Mouse (Mus musculus) large intestine, adult 2 months (tissue): ENCODE results near the gene Bmp2. TPM values are rescaled to one million over a fixed set of nuclear protein-coding genes. Genes with fewer than 3 reads are reported as not detected.

ENCODE experiments used
- DNase-seq: peaks from one replicate; pipeline ENCODE4 v3.0.0-alpha.2; 2012; ENCODE audit warnings: low read depth, low spot score
- WGBS: fragments of 180-500 bp; shearing (Covaris S2); methylation state at CpG from one replicate; pipeline ENCODE4 v1.1.7; 2018; 5-methylcytosine and 5-hydroxymethylcytosine counted together
- polyA plus RNA-seq: library from polyadenylated mRNA; depleted of rRNA; stranded (reverse); fragments of >200 nt; gene quantifications from 2 replicates; pipeline ENCODE4 v1.2.3, GENCODE M21; 2012

Gene Bmp2
- polyA plus RNA-seq, 1 experiment: 6.7 TPM

- DNase-seq: no peak
- 36% methylated on average over 10 of the region's 10 CpGs for WGBS
These were observed 12.4 kb downstream of the Bmp2 start for GRCm38 (mm10) chr2:133564248-133564886.

DNA sequence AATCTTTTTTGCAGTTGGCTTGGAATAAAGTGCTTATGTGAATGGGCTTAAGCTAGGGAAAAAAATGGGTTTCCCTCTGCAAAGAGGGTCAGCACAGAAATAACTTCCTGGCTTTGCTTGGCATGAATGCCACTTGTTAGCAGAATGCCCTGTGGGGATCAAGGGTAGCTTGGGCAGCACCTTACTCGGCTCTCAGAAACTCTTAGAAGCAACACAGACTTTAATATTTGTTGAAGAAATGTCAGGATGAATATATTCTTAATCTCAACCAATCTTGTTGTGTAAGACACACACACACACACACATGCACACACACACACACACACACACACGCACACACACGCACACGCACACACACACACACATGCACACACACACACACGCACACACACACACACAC is 13.5 kb downstream of the Bmp2 start:
- 78% methylated on average over 5 of the region's 5 CpGs for WGBS
- no peak for DNase-seq

GRCm38 (mm10) chr2:133565995-133566710 is 14.2 kb downstream of the Bmp2 start:
- no peak for DNase-seq
- WGBS: 27% methylated on average over 14 of the region's 14 CpGs

- 47% methylated on average over 12 of the region's 12 CpGs for WGBS
- no peak for DNase-seq
These were observed 39.8 kb downstream of the Bmp2 start for GRCm38 (mm10) chr2:133591562-133592255.
